Mouse (Mus musculus): ENCODE data around the gene Atp13a3. TPM values are rescaled to one million over a fixed set of nuclear protein-coding genes. Genes with fewer than 3 reads are reported as not detected.
"Not testable (repeated sequence)": the region's sequence is repeated elsewhere in the genome, so short reads cannot be mapped to it uniquely, and the experiment has no call there.

Gene Atp13a3
- total RNA-seq, 1 experiment from 2014 or later: 114 TPM

DNA sequence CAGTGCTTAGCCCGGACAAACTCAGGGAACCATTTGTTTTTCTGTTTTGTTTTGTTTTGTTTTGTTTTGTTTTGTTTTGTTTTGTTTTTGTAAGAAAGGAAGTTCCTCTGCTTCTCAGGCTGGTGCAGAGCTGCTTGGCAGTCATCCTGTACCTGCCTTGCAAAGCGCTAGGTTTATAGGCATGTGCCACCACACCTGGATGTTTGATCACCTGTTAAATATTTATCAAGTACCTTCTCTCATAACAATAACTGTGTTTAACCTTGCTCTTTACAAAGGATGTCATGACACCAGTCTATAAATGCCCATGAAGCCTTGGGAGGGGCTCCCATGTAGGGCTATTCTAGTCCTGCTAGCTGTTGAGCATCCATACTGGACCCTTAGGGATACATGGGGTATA lies 10.9 kb upstream of the Atp13a3 start:
- no peak for ATAC-seq (replicated peaks; ENCODE audit: low read depth, poor library complexity, severe bottlenecking)

DNA sequence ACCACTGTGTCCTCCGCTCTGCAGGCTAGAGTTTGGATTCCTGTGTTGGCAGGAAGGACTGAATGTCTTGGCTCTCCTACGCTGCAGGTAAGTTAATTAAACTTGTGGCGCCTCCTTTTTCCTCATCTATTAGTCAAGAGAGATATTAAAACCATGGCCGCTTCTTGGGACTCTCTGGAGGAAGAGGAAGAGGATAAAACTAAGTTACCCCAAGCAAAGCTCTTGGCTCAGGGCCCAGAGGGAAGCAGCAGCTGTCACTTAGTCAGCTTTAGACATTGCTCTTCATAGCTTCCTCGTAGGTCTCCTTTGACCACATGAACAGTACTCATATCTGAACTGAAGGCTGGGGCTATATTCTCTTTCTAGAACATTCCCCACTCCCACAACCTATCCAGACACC lies 10.5 kb upstream of the Atp13a3 start:
- peak; percentile 77 for ATAC-seq (replicated peaks; ENCODE audit: low read depth, poor library complexity, severe bottlenecking)

DNA sequence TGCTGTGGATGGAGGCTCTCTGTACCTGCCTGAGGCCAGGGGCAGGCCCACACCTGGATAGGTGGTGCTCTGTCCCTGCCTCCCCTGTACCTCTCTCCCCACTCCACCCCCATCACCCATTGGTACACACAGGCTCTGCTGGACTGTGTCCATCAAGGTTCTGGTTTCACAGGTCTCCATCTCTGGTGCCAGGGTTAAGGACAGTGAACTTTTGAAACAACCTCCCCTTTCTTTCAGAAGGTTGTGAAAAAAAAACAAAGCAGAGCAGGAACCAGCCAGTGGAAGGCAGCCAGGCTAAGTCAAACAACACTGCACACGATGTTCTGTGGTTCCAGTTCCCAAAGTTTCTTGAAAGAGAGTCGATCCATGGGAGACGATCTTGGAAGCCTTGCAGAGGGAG lies 6.9 kb upstream of the Atp13a3 start:
- ATAC-seq (replicated peaks; ENCODE audit: low read depth, poor library complexity, severe bottlenecking): no peak

DNA sequence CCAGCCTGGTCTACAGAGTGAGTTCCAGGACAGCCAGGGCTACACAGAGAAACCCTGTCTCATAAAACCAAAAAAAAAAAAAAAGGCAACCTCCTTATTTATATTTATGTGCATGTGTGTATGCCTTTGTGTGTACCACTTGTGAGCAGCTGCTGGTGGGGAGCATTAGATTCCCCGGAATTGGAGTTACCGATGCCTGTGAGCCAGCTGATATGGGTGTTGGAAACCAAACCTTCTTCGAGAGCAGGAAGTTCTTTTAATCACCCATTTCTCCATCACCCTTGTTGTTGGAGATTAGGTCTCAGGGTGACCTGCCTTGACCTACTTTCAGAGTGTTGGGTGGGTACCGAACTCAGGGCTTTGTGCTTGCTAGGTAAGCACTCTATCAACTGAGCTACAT lies 5.1 kb upstream of the Atp13a3 start:
- no peak for ATAC-seq (replicated peaks; ENCODE audit: low read depth, poor library complexity, severe bottlenecking)

DNA sequence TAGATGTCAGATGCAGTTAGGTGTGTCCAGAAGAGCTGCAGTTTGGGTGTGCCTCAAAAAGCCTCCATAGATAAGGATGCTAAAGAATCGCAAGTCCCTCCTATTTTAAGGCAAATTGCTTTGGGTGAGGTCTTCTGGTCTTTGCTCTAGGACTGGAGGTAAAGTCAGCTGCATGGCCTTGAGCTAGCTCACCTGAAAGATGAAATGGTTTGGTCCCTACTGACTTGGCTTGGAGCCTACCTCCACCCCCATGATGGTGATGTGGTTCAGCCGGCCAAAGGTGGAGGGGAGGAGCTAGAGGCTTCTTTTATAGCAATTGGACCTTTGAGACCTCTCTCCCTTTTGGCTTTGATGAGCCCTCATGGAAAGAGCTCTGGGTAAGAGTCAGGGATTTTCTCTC lies 1.7 kb upstream of the Atp13a3 start:
- no peak for ATAC-seq (replicated peaks; ENCODE audit: low read depth, poor library complexity, severe bottlenecking)

DNA sequence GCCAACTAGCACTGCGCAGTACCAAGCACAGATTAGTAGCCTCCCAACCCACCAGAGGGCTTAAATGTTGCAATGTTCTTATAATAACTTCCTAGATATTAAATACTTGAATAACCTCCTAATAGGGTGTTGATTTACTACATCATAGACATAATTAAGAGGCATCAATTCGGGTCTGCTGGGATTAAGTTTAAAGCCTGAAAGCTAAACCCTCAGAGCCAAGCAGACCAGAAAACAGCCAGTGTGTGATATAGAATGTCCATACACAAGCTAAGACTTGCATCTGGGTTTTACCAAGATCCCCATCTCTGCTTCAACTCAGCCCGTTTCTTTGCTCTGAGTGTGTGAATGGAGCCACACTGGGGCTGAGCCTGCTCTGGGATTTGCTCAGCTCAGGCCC lies 2.2 kb downstream of the Atp13a3 start:
- ATAC-seq (replicated peaks; ENCODE audit: low read depth, poor library complexity, severe bottlenecking): no peak

DNA sequence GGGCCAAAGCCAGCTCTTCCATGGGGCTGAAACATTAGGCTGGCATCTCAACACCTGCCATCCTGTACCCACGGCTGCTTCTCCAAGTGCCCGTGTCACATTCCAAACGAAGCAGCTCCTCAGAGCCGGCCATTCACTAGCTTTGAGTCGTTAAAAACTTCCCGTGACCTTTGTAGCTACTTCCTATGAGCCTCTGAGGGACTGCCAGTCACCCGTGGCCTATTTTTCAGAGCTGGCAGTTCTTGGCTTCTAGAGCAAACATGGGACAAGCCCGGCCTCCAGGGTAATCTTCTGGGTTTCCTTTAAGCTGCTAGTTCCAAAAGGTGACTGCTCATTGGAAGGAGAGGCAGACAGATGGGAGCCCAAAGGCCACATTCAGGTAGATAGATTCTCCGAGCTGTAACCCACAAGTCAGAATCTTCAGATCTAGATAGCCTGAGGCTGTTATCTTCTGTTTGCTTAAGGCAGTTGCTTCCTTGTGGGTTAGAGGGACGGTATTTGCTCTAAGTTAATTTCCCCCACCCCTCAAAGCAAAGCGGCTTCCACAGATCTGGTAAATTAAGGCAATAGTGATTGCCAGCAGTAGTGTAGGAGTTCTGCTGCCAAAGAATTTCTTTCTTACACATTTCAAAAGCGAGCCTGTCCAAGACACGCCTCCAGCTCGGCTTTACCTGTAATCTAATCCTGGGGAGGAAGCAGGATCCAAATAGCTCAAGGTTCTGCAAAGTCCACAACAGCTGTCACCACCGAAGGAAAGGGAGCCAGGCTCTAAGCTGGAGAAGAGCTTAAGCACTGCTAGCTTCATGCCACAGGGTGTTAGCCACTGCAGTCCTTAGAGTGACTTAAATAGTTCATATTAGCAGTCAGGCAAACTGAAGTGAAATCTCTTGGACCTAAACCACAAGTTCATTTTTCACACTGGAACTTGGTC lies 8.4 kb downstream of the Atp13a3 start:
- ATAC-seq (replicated peaks; ENCODE audit: low read depth, poor library complexity, severe bottlenecking): peak; percentile 19; the same call in 1 of the 2 replicates

DNA sequence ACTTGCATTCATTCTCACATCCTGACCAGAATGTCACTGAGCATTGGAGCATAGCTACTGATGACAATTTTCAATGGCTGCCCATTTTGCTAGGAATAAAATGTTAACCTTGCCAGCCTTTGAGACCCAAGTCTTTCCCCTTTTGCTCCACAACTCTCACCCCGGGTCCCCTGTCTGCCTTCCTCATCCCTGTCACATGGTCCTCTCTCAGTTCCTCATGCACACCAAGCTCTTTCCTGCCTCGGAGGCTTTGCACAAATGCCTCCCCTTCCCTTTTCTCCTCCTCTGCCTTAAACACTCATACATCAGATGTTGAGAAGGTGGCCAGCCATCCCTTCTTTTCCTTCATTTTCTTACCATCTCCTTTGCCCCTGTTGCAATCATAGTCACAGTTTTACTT lies 10.6 kb downstream of the Atp13a3 start:
- peak; percentile 55 for ATAC-seq (replicated peaks; ENCODE audit: low read depth, poor library complexity, severe bottlenecking)

DNA sequence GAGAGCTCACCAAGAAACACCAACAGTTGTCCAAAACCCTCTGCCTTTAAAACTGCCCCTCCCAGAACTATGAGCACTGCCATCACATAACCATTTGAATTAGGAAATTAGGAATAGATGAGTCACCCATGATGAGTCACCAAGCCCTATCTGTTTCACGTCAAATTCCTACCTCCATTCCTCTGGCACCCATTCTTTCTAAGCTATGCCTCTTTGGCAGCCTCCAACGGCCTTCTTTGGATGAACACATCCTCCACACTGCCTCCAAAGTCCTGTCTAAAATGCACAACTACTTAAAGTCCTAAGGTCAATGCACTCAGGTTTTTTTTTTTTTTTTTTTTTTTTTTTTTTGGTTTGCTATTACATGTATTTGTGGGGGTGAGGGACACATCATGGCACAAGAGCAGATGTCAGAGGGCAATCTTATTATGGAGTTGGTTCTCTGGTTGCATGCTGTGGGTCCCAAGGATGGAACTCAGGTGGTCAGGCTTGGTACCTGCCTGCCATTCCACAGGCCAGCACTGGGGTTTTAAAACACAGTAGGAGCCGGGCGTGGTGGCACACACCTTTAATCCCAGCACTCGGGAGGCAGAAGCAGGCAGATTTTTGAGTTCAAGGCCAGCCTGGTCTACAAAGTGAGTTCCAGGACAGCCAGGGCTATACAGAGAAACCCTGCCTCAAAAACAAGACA lies 15.0 kb downstream of the Atp13a3 start:
- no peak for ATAC-seq (replicated peaks; ENCODE audit: low read depth, poor library complexity, severe bottlenecking)

DNA sequence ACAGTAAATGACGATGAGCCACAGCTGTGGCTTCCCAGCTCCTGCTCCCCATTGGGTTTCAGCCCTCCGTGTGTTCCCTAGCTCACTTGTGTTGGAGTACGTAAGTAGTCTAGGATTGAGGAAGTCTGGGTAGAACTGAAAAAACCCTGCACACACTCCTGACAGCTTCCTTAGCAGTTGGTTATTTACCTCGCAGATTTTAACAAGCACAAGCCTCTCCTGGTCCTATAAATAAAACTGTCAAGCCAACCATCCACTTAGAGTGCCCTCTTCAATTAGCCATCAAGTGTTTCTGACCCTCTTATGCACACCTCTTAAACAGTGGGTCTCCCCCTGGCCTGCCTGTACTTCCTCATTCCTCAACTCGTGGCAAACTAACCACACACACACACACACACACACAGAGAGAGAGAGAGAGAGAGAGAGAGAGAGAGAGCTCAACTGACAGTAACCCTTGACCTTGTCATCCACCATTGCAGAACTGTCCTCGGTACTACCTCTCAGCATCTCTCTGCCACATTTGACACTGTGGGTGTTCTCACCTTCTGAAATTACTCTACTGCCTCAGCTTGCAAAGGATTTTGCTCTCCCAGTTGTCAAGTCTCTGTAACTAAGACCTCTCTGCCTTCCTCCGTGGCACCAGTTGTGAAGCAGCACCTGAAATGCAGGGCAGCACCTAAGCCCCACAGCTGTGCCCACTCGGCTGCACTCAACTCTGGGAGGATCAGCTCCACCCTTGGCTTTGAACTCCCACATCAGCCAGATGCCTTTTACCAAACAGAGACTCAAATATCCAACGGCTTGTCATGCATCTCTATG lies 15.7 kb downstream of the Atp13a3 start:
- ATAC-seq (replicated peaks; ENCODE audit: low read depth, poor library complexity, severe bottlenecking): peak; percentile 52

DNA sequence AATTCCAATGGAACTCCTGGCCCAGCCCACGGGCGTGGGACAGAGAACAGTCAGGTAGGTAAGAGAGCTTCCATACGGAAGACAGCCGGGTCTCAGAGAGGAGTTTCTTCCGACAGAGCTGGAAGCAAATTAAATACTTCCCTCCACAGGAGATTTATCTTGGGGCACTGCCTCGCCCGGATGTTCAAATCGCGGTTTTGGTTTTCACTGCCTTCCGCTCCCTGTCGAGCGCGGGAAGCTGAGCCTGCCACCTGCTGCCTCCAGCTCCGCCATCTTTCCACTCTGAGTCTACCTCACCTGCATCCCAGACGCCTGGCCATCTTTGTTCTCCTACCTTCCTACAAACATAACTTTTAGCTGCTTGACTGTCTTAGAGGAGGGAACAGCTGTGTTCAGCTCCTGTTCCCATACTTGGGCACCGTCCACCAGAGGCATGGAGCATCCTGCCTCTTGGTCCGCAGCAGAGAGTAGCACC lies 16.5 kb downstream of the Atp13a3 start:
- peak; percentile 66 for ATAC-seq (replicated peaks; ENCODE audit: low read depth, poor library complexity, severe bottlenecking)

DNA sequence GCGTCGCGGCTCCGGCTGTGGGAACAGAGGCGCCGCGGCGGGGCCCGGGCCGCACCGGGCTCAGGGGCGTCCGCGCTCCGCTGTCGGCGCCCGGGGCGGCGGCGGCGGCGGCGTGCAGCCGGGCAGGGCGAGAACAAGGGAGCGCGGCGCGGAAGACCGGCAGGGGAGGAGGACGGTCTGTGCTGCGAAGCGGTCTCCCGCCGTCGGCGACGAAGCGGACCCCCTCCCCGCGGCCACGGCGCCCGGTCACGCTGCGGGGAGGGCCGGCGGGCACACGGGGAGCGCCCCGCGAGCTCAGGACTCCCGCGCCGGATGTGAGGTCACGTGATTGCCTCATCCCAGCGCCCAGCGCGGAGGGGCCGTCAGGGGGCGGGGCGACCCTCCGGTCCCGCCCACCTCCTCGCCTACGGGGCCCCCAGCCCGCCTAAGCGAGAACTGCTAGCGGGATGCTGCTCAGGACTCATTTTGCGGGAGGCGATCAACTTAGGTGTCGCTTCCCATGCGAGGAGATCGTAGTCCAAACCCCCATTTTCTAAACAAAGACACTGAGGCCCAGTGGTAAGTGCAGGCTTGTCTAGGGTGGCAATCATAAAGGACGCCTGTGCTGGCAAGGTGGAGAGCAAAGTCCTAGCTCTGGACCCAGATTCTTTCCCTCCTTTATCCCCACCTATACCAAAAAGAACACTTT lies 17.1 kb downstream of the Atp13a3 start:
- peak; percentile 59 for ATAC-seq (replicated peaks; ENCODE audit: low read depth, poor library complexity, severe bottlenecking)

DNA sequence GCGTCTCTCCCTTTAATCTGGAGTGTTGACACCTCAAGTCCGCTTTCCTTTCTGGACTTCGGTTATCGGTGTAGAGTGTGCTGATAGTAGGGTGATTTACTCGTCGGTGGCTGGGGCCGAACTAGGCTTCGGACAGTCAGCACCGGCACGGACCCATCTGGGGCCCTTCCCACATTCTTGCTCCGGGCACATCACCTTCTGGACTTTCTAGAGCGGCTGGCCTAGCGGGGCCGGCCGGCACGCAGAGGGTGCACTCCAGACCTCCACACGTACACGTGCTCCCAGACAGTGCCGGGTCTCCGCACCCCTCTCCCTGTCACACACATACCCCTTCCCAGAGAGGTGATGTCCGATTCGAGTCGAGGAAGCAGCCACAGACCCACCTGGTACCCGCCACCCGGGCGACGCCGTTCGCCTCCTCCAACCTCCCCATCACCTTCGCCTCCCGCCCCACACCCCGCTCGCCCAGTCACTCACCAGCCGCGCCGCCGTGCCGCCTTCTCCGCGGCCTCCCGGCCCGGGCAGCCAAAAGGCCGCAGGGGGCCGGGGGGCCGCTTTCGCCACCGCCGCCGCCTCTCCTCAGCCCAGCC lies 17.8 kb downstream of the Atp13a3 start:
- no peak for ATAC-seq (replicated peaks; ENCODE audit: low read depth, poor library complexity, severe bottlenecking)

DNA sequence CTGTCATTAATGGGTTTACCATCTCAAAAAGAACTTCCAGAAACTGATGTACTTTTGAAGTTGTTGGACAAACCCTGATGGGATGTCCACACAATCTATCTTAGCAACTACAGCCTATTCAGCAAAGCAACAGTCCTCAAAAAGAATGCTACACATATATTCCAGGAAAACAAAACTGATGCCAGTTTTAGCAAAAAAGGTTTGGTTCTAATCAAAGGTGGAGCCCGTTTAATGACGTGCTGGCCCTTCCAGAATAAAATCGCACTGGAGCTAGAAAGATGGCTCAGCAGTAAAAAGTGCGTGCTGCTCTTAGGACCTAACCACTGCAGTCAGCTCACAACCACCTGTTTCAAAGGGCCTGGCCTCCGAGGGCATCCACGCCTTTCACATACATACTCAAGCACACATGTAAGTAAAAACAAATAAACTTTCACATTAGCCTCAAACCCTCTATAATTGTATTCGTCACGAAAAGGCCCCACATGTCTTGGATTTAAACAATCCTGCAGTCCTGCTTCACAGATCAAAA lies 18.8 kb downstream of the Atp13a3 start:
- ATAC-seq (replicated peaks; ENCODE audit: low read depth, poor library complexity, severe bottlenecking): no peak

DNA sequence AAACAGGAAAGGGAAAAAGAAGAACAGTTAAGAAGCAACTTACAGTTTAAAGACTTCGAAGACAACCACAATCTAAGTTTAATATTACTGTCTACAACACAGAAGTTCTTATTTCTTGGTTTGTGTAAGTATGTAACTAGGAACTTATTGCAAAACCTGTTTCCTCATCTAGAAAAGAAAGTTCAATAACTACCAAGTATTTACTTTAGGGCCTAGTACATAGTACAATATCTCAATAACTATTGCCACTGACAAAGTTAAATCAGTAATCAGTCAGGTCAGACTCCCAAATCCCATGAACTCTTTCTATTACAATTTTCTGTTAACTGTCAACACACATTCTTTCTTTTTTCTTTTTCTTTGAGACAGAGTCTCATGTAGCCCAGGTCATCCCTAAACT lies 20.2 kb downstream of the Atp13a3 start:
- no peak for ATAC-seq (replicated peaks; ENCODE audit: low read depth, poor library complexity, severe bottlenecking)

DNA sequence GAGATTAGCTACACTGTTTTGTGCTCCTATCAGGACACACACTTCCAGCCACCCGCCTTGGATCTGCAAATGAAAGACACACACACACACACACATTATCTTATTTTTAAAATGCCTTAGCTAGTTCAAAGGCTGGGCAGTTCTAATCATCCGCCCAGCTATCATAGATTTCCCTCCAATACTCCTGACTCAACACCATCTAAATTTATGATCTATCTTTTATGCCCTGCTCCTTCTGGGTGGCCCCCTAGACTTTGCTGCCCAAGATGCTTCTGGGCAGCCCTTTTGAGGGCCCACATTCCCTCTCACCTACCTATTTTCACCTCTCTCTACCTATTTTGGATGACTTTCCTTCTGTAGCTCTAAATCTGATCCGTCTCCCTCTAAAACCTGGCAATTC lies 29.5 kb downstream of the Atp13a3 start:
- ATAC-seq (replicated peaks; ENCODE audit: low read depth, poor library complexity, severe bottlenecking): no peak

DNA sequence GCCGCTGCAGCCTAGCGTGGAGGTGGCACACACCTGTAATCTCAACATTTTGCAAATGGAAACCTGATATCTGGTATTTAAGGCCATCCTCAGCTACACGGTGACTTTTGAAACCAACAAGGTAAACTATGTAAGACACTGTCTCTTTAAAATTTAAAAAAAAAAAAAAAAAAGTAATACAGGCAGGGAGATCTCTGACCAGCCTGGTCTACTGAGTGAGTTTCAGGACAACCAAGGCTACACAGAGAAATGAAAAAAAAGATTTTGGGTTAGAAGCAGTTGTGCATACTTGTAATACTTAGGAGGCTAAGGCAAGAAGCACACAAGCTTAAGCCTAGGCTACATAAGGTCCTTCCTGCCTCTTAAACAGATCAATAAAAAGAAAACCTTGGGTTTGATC lies 30.8 kb downstream of the Atp13a3 start:
- ATAC-seq (replicated peaks; ENCODE audit: low read depth, poor library complexity, severe bottlenecking): no peak

DNA sequence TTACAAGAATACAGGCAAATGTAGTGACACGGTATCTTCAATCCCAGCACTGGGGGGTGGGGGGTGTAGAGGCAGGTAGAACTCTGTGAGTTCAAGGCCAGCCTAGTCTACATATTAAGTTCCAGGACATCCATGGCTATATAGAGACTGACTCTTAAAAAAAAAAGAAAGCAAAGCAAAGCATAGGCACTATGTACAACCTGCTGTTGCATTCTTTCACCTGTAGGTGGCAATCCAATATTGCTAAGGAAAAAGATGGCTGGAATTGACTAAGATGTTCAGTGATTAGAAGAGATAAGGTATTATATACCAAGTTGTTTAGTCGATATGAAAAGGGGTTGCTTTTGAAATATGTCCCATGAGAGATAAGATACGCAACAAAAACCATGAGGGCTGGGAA lies 31.5 kb downstream of the Atp13a3 start:
- ATAC-seq (replicated peaks; ENCODE audit: low read depth, poor library complexity, severe bottlenecking): peak; percentile 68

DNA sequence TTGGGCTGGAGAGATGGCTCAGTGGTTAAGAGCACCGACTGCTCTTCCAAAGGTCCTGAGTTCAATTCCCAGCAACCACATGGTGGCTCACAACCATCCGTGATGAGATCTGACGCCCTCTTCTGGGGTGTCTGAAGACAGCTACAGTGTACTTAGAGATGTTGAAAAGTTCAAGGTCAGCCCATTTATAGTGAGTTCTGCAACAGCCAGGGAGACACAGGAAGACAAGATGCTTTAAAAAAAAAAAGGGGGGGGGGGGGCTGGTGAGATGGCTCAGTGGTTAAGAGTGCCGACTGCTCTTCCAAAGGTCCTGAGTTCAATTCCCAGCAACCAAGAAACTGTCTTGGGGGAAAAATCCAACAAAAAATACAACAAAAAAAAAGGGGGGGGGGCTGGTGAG lies 32.5 kb downstream of the Atp13a3 start:
- ATAC-seq (replicated peaks; ENCODE audit: low read depth, poor library complexity, severe bottlenecking): not testable (repeated sequence)
